Mouse (Mus musculus): ENCODE measurements at regions not wholly inside any gene's neighbourhood (a gene's known extent, or its start where the extent isn't known, plus 50 kb on each side); places are given as distances from the start of the nearest gene placed in this dataset.

- TF ChIP-seq CTCF (IDR thresholded peaks at IDR 0.05; ENCODE audit: low read depth) (no peak), EP300 (optimal IDR thresholded peaks at IDR 0.05) (no peak)
Measured at GRCm38 (mm10) chr3:78736111-78736510, 550.2 kb downstream of the Rapgef2 start.

All from stomach, postnatal 0 days (tissue).